Mouse (Mus musculus) embryonic fibroblast, embryonic 13.5 days (primary cell): ENCODE results near the gene C8g. TPM values are rescaled to one million over a fixed set of nuclear protein-coding genes. Genes with fewer than 3 reads are reported as not detected.

Experiments used
- H3K27ac ChIP-seq: 2 replicates; pipeline ENCODE4 v1.5.1; 2012; ENCODE audit warnings: low read length, control low read depth, inconsistent platforms; ENCODE audit not compliant: insufficient read depth
- H3K4me1 ChIP-seq: 2 replicates; pipeline ENCODE4 v1.6.1; 2011; ENCODE audit warnings: low read length; ENCODE audit not compliant: control insufficient read depth, insufficient read depth
- H3K4me3 ChIP-seq: 2 replicates; pipeline ENCODE4 v1.5.1; 2011; ENCODE audit warnings: mild to moderate bottlenecking, control low read depth, low read length; ENCODE audit not compliant: insufficient read depth
- CTCF ChIP-seq: IDR thresholded peaks from 2 replicates; pipeline ENCODE4 v1.5.1; 2011; ENCODE audit warnings: mild to moderate bottlenecking, control low read depth, low read length, moderate library complexity, borderline replicate concordance; ENCODE audit not compliant: insufficient read depth
- POLR2A ChIP-seq: IDR thresholded peaks from 2 replicates; pipeline ENCODE4 v1.6.1; 2011; ENCODE audit warnings: low read depth, mild to moderate bottlenecking, control low read depth, low read length, moderate library complexity
- polyA plus RNA-seq: library from polyadenylated mRNA; stranded (reverse); fragments of >200 nt; gene quantifications from 2 replicates; pipeline ENCODE4 v1.2.4, GENCODE M21; 2011; ENCODE audit warnings: low read depth; ENCODE audit not compliant: missing spikeins, insufficient read length

The C8g gene
- polyA plus RNA-seq, 1 experiment: 0.91 TPM

- TF ChIP-seq POLR2A (0 out of 2 replicates have a peak, but pooled peaks have one; percentile 15), CTCF (no peak)
- no peak overlapping the region for H3K27ac ChIP-seq
- H3K4me3 ChIP-seq: no peak overlapping the region
- H3K4me1 ChIP-seq: no peaks in the 10 kb centered on the region
These were observed 44.3 kb downstream of the C8g start for GRCm38 (mm10) chr2:25457022-25457896.

GRCm38 (mm10) chr2:25456205-25456953 lies 45.1 kb downstream of the C8g start, which contains the start of gene Clic3:
Gene Clic3, plus strand, starts transcription at chr2:25456838.
- Histone ChIP-seq H3K4me3 (no peak within 1 kb of the TSS), H3K27ac (no peak within 1 kb of the TSS), H3K4me1 (no peaks in the 10 kb centered on the region)
- TF ChIP-seq POLR2A: no peak
- no peak for TF ChIP-seq CTCF

- H3K27ac ChIP-seq: no peak overlapping the region
- no peaks in the 10 kb centered on the region for H3K4me1 ChIP-seq
- no peak overlapping the region for H3K4me3 ChIP-seq
- TF ChIP-seq CTCF: no peak
- TF ChIP-seq POLR2A: no peak
These were observed 48.6 kb downstream of the C8g start for GRCm38 (mm10) chr2:25452951-25453350.

- H3K4me1 ChIP-seq: no peaks in the 10 kb centered on the region
- TF ChIP-seq POLR2A (no peak), CTCF (no peak)
- H3K27ac ChIP-seq: no peak overlapping the region
- H3K4me3 ChIP-seq: no peak overlapping the region
These were observed 50.5 kb downstream of the C8g start for GRCm38 (mm10) chr2:25450853-25451647.

Other genes with a start within 250 kb of the C8g start
- gene Tmem203, start 246.3 kb downstream of the C8g start, polyA plus RNA-seq: 11.6 and 15.3 TPM in 2 replicates
- gene Tprn, start 239.1 kb downstream of the C8g start, polyA plus RNA-seq: 7.1 and 9.5 TPM in 2 replicates
- gene Ssna1, start 229.3 kb downstream of the C8g start, polyA plus RNA-seq: 46.2 and 49.4 TPM in 2 replicates
- 93.8 and 95.3 TPM in 2 replicates for gene Anapc2, start 229.2 kb downstream of the C8g start, polyA plus RNA-seq
- gene Tmem210, start 213.6 kb downstream of the C8g start, polyA plus RNA-seq: not detected in 2 replicates
- not detected in 2 replicates for gene Lrrc26, start 211.8 kb downstream of the C8g start, polyA plus RNA-seq
- 1.6 and 1.7 TPM in 2 replicates for gene Grin1, start 182.5 kb downstream of the C8g start, polyA plus RNA-seq
- 41.1 and 70.7 TPM in 2 replicates for gene Man1b1, start 169.4 kb downstream of the C8g start, polyA plus RNA-seq
- gene Dpp7, start 145.4 kb downstream of the C8g start, polyA plus RNA-seq: 29.9 and 32.9 TPM in 2 replicates
- 40.0 and 42.2 TPM in 2 replicates for gene Uap1l1, start 136.0 kb downstream of the C8g start, polyA plus RNA-seq
- gene Sapcd2, start 129.4 kb downstream of the C8g start, polyA plus RNA-seq: 3.3 and 5.2 TPM in 2 replicates
- 0.33 and 2.2 TPM in 2 replicates for gene Entpd2, start 105.8 kb downstream of the C8g start, polyA plus RNA-seq
- gene Npdc1, start 102.4 kb downstream of the C8g start, polyA plus RNA-seq: 86.0 and 107 TPM in 2 replicates
- gene Fut7, start 78.5 kb downstream of the C8g start, polyA plus RNA-seq: not detected in 2 replicates
- gene Abca2, start 73.0 kb downstream of the C8g start, polyA plus RNA-seq: 7.8 and 12.1 TPM in 2 replicates
- gene Clic3, start 44.9 kb downstream of the C8g start, polyA plus RNA-seq: not detected in 2 replicates
- 12.9 and 13.6 TPM in 2 replicates for gene Paxx, start 40.6 kb downstream of the C8g start, polyA plus RNA-seq
- not detected in 2 replicates for gene Ptgds, start 31.7 kb downstream of the C8g start, polyA plus RNA-seq
- gene Lcn12, start 7.8 kb downstream of the C8g start, polyA plus RNA-seq: not detected in 2 replicates
- gene Fbxw5, start 969 bp downstream of the C8g start, polyA plus RNA-seq: 28.0 and 40.7 TPM in 2 replicates
- 11.5 and 13.1 TPM in 2 replicates for gene Traf2, start 45.2 kb upstream of the C8g start, polyA plus RNA-seq
- 102 and 122 TPM in 2 replicates for gene Edf1, start 56.1 kb upstream of the C8g start, polyA plus RNA-seq
- 0.45 and 1.0 TPM in 2 replicates for gene Mamdc4, start 73.1 kb upstream of the C8g start, polyA plus RNA-seq
- 33.0 and 46.4 TPM in 2 replicates for gene Phpt1, start 73.5 kb upstream of the C8g start, polyA plus RNA-seq
- 0.17 and 0.25 TPM in 2 replicates for gene Ajm1, start 80.0 kb upstream of the C8g start, polyA plus RNA-seq
- 51.0 and 63.2 TPM in 2 replicates for gene Rabl6, start 106.8 kb upstream of the C8g start, polyA plus RNA-seq
- not detected in 2 replicates for gene Ccdc183, start 116.0 kb upstream of the C8g start, polyA plus RNA-seq
- gene Tmem141, start 120.3 kb upstream of the C8g start, polyA plus RNA-seq: 17.3 and 18.3 TPM in 2 replicates
- gene Fcna, start 126.3 kb upstream of the C8g start, polyA plus RNA-seq: not detected in 2 replicates
- not detected in 2 replicates for gene Lcn8, start 151.4 kb upstream of the C8g start, polyA plus RNA-seq
- gene Lcn5, start 156.2 kb upstream of the C8g start, polyA plus RNA-seq: not detected in 2 replicates
- gene Lcn6, start 175.1 kb upstream of the C8g start, polyA plus RNA-seq: not detected in 2 replicates
- not detected in 2 replicates for gene Lcn10, start 181.0 kb upstream of the C8g start, polyA plus RNA-seq
- not detected in 2 replicates for gene Obp2a, start 198.3 kb upstream of the C8g start, polyA plus RNA-seq
- 14.4 and 21.2 TPM in 2 replicates for gene Bmyc, start 205.0 kb upstream of the C8g start, polyA plus RNA-seq
- not detected in 2 replicates for gene Obp2b, start 235.3 kb upstream of the C8g start, polyA plus RNA-seq